Mouse (Mus musculus) gastrocnemius, postnatal 14 days (tissue): ENCODE data around the gene Cox19. TPM values are rescaled to one million over a fixed set of nuclear protein-coding genes. Genes with fewer than 3 reads are reported as not detected.

Experiments used
- microRNA-seq, 2 experiments: library from miRNA; unstranded; fragments of <30 nt; microRNA quantifications; one replicate each; pipeline ENCODE4 v1.2.0; 2021
- total RNA-seq, 2 experiments: library from RNA; stranded (reverse); gene quantifications; 2 replicates each; pipeline ENCODE4 v1.2.3; 2021

The Cox19 gene
- total RNA-seq, 2 experiments from 2014 or later: 58.6 to 79.3 TPM

Small RNA genes lying within 50 kb of the gene (microRNA-seq; reads per million reads assigned to microRNA genes)
- 172 to 212 reads per million in 2 experiments for gene Mir339

Other genes with a start within 250 kb of the Cox19 start
- 1 to 10 TPM; 1.1 to 2.1 TPM for gene Prkar1b, start 201.4 kb downstream of the Cox19 start, total RNA-seq
- gene Dnaaf5, start 201.2 kb downstream of the Cox19 start, total RNA-seq: 10 to 100 TPM in 1 of 2 experiments, 1 to 10 TPM in 1; 9.3 to 10.2 TPM
- gene Sun1, start 150.8 kb downstream of the Cox19 start, total RNA-seq: 10 to 100 TPM; 31.0 to 33.2 TPM
- gene Get4, start 99.1 kb downstream of the Cox19 start, total RNA-seq: 10 to 100 TPM; 36.2 to 39.8 TPM
- gene Adap1, start 25.8 kb downstream of the Cox19 start, total RNA-seq: 1 to 10 TPM in 1 of 2 experiments, under 1 TPM in 1; 0.78 to 2.0 TPM
- gene Cyp2w1, start 1.2 kb upstream of the Cox19 start, total RNA-seq: not detected
- gene Gpr146, start 26.3 kb upstream of the Cox19 start, total RNA-seq: 10 to 100 TPM; 17.2 to 26.0 TPM
- gene C130050O18Rik, start 53.9 kb upstream of the Cox19 start, total RNA-seq: under 1 TPM; 0.39 to 0.60 TPM
- 1 to 10 TPM; 2.2 to 2.4 TPM for gene Gper1, start 71.7 kb upstream of the Cox19 start, total RNA-seq
- 1 to 10 TPM; 9.2 TPM for gene 3110082I17Rik, start 109.1 kb upstream of the Cox19 start, total RNA-seq
- 10 to 100 TPM in 1 of 2 experiments, 1 to 10 TPM in 1; 8.6 to 10.2 TPM for gene Zfand2a, start 133.1 kb upstream of the Cox19 start, total RNA-seq
- not detected for gene Uncx, start 192.1 kb upstream of the Cox19 start, total RNA-seq